Mouse (Mus musculus): ENCODE data around the gene Eno1. TPM values are rescaled to one million over a fixed set of nuclear protein-coding genes. Genes with fewer than 3 reads are reported as not detected.
A peak's percentile ranks its signal among the peaks of the same experiment; 100 is the strongest.

Gene Eno1
- total RNA-seq, 1 experiment: 824 TPM

DNA sequence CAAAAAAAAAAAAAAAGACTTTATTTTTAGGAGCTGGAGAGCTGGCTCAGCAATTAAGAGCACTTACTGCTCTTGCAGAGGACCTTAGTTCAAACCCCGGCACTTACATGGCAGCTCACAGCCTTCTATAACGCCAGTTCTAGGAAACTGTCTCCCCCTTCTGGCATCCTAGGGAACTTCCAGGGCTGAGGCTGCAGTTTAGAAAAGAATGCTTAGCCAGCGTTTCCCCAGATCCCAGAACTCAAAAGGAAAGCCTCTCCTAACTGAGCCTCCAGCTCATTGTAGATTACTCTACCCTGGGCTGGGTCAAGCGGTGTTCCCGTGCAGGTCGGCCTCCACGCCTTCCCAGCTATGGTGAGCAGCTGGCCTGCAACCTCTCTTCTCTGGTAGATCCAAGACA, 28.4 kb downstream of the Eno1 start:
- Histone ChIP-seq H3K4me3 (ENCODE audit: insufficient read depth in 1 of 2, low read depth in 1 of 2, low read length in 2 of 2, poor library complexity in 1 of 2, severe bottlenecking in 1 of 2) (no peak overlapping the region), H3K27ac (ENCODE audit: insufficient read depth, low read depth, low read length, poor library complexity, severe bottlenecking) (no peak overlapping the region), H3K9ac (ENCODE audit: insufficient read depth, low read depth, low read length, poor library complexity, severe bottlenecking) (no peak overlapping the region), H3K9me3 (ENCODE audit: control insufficient read depth, insufficient read depth, low read depth, low read length) (no peaks in the 10 kb centered on the region), H3K36me3 (ENCODE audit: control insufficient read depth, insufficient read depth, low read length, poor library complexity, severe bottlenecking) (no peaks in the 10 kb centered on the region), H3K4me1 (ENCODE audit: control insufficient read depth in 2 of 2, insufficient read depth in 2 of 2, low read length in 2 of 2, poor library complexity in 1 of 2) (peaks cover 7 to 35% of the 10 kb centered on the region in 2 experiments)
- TF ChIP-seq MAFK (IDR thresholded peaks at IDR 0.05; ENCODE audit: insufficient read depth, low read depth, low read length): peak; percentile 98
- no peak for TF ChIP-seq HCFC1 (IDR thresholded peaks at IDR 0.05; ENCODE audit: borderline replicate concordance, insufficient read depth, low read length)
- no peak for TF ChIP-seq CHD2 (IDR thresholded peaks at IDR 0.05; ENCODE audit: low read depth, low read length)
- in situ Hi-C loops (cut with MboI; ENCODE audit: low sequenced_read_pairs in 2 of 2, unreplicated experiment in 2 of 2): no loop called here
- DNase-seq (ENCODE audit: low read depth, low spot score): peak; percentile 80

- no peak overlapping the region for H3K27ac ChIP-seq (ENCODE audit: insufficient read depth, low read depth, low read length, poor library complexity, severe bottlenecking)
- DNase-seq (ENCODE audit: low read depth, low spot score): peak; percentile 63
- TF ChIP-seq MAFK (IDR thresholded peaks at IDR 0.05; ENCODE audit: insufficient read depth, low read depth, low read length) (no peak), HCFC1 (IDR thresholded peaks at IDR 0.05; ENCODE audit: borderline replicate concordance, insufficient read depth, low read length) (no peak), ZC3H11A (IDR thresholded peaks at IDR 0.05; ENCODE audit: borderline replicate concordance, low read depth, low read length) (no peak), ZNF384 (IDR thresholded peaks at IDR 0.05; ENCODE audit: low read depth, low read length) (no peak), CHD2 (IDR thresholded peaks at IDR 0.05; ENCODE audit: low read depth, low read length) (no peak)
- no peak overlapping the region for H3K4me3 ChIP-seq (ENCODE audit: insufficient read depth in 1 of 2, low read depth in 1 of 2, low read length in 2 of 2, poor library complexity in 1 of 2, severe bottlenecking in 1 of 2)
- no peak overlapping the region for H3K9ac ChIP-seq (ENCODE audit: insufficient read depth, low read depth, low read length, poor library complexity, severe bottlenecking)
- H3K4me1 ChIP-seq (ENCODE audit: control insufficient read depth in 2 of 2, insufficient read depth in 2 of 2, low read length in 2 of 2, poor library complexity in 1 of 2): peaks cover 5 to 35% of the 10 kb centered on the region in 2 experiments
- no peaks in the 10 kb centered on the region for H3K9me3 ChIP-seq (ENCODE audit: control insufficient read depth, insufficient read depth, low read depth, low read length)
- in situ Hi-C loops (cut with MboI; ENCODE audit: low sequenced_read_pairs in 2 of 2, unreplicated experiment in 2 of 2): no loop called here
- H3K36me3 ChIP-seq (ENCODE audit: control insufficient read depth, insufficient read depth, low read length, poor library complexity, severe bottlenecking): no peaks in the 10 kb centered on the region
Measured at GRCm38 (mm10) chr4:150265471-150265870, 28.9 kb downstream of the Eno1 start.

DNA sequence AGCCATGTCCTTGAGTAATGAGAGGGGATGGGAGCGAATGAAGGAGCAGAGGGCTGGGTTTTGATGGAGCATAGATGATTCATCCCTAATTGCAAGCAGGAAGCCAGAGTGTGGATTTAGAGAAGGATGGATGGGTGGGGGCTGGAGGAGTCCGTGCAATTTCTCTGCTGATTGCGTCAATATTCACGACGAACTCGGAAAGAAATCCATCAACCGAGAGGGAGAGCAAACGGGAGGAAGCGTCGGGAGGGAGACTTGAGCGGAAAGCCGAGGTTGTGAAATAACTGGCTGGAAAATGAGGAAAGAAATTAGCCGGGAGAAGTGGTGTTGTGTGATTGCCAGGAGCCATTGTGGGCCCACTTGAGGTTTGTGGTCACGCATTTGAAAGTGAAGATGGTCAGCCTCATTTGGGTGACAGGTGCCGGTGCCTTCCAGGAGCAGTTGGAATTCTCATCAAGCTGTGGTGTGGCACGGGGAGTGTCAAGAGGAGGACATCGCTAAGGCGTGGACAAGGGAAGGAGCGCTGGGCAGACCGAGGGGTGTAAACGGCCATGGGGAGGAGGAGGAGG, 30.2 kb downstream of the Eno1 start:
- H3K4me3 ChIP-seq (ENCODE audit: insufficient read depth in 1 of 2, low read depth in 1 of 2, low read length in 2 of 2, poor library complexity in 1 of 2, severe bottlenecking in 1 of 2): no peak overlapping the region
- no peaks in the 10 kb centered on the region for H3K9me3 ChIP-seq (ENCODE audit: control insufficient read depth, insufficient read depth, low read depth, low read length)
- no peak overlapping the region for H3K9ac ChIP-seq (ENCODE audit: insufficient read depth, low read depth, low read length, poor library complexity, severe bottlenecking)
- no peak for DNase-seq (ENCODE audit: low read depth, low spot score)
- peaks cover 5 to 29% of the 10 kb centered on the region in 2 experiments for H3K4me1 ChIP-seq (ENCODE audit: control insufficient read depth in 2 of 2, insufficient read depth in 2 of 2, low read length in 2 of 2, poor library complexity in 1 of 2)
- no peaks in the 10 kb centered on the region for H3K36me3 ChIP-seq (ENCODE audit: control insufficient read depth, insufficient read depth, low read length, poor library complexity, severe bottlenecking)
- H3K27ac ChIP-seq (ENCODE audit: insufficient read depth, low read depth, low read length, poor library complexity, severe bottlenecking): no peak overlapping the region
- TF ChIP-seq ZNF384 (IDR thresholded peaks at IDR 0.05; ENCODE audit: low read depth, low read length) (no peak), MAFK (IDR thresholded peaks at IDR 0.05; ENCODE audit: insufficient read depth, low read depth, low read length) (no peak), HCFC1 (IDR thresholded peaks at IDR 0.05; ENCODE audit: borderline replicate concordance, insufficient read depth, low read length) (no peak), CHD2 (IDR thresholded peaks at IDR 0.05; ENCODE audit: low read depth, low read length) (no peak), ZC3H11A (IDR thresholded peaks at IDR 0.05; ENCODE audit: borderline replicate concordance, low read depth, low read length) (no peak)
- in situ Hi-C loops (cut with MboI; ENCODE audit: low sequenced_read_pairs in 2 of 2, unreplicated experiment in 2 of 2): no loop called here

GRCm38 (mm10) chr4:150268674-150269653, 32.4 kb downstream of the Eno1 start:
- peak overlapping the region in 1 of 2 experiments; percentile 40; a peak in 2 of 4 replicates for H3K4me3 ChIP-seq (ENCODE audit: insufficient read depth in 1 of 2, low read depth in 1 of 2, low read length in 2 of 2, poor library complexity in 1 of 2, severe bottlenecking in 1 of 2)

More at GRCm38 (mm10) chr4:150268674-150269653, 32.4 kb downstream of the Eno1 start:
- no peaks in the 10 kb centered on the region for H3K9me3 ChIP-seq (ENCODE audit: control insufficient read depth, insufficient read depth, low read depth, low read length)
- H3K9ac ChIP-seq (ENCODE audit: insufficient read depth, low read depth, low read length, poor library complexity, severe bottlenecking): peak overlapping the region; percentile 60; the same call in 1 of the 2 replicates
- TF ChIP-seq CHD2 (IDR thresholded peaks at IDR 0.05; ENCODE audit: low read depth, low read length) (no peak), MAFK (IDR thresholded peaks at IDR 0.05; ENCODE audit: insufficient read depth, low read depth, low read length) (no peak), HCFC1 (IDR thresholded peaks at IDR 0.05; ENCODE audit: borderline replicate concordance, insufficient read depth, low read length) (0 out of 2 replicates have a peak, but pooled peaks have one; percentile 16), ZC3H11A (IDR thresholded peaks at IDR 0.05; ENCODE audit: borderline replicate concordance, low read depth, low read length) (no peak), ZNF384 (IDR thresholded peaks at IDR 0.05; ENCODE audit: low read depth, low read length) (no peak)
- no peaks in the 10 kb centered on the region for H3K36me3 ChIP-seq (ENCODE audit: control insufficient read depth, insufficient read depth, low read length, poor library complexity, severe bottlenecking)
- H3K4me1 ChIP-seq (ENCODE audit: control insufficient read depth in 2 of 2, insufficient read depth in 2 of 2, low read length in 2 of 2, poor library complexity in 1 of 2): peaks cover 5 to 24% of the 10 kb centered on the region in 2 experiments
- in situ Hi-C loops (cut with MboI; ENCODE audit: low sequenced_read_pairs in 2 of 2, unreplicated experiment in 2 of 2): no loop called here
- H3K27ac ChIP-seq (ENCODE audit: insufficient read depth, low read depth, low read length, poor library complexity, severe bottlenecking): no peak overlapping the region
- no peak for DNase-seq (ENCODE audit: low read depth, low spot score)
